Mouse (Mus musculus): ENCODE results near the gene Ms4a12.

DNA sequence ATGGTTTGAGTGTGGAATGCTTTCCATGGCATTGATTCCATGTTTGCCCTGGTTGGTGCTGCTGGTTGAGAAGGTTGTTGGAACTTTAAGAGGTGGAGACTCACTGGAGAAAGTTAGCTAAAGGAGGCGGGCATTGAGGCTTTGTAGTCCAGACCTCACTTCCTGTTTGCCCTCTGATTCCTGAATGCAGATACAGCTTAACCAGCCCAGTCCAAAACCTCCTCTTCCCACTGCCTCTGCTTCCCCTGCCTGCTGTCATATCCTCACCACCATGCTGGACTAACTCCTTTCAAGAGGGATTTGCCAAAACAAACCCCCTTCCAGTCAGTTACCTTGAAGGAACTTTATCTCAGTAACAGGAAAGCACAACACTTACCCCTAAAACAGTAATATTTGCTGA lies 39.7 kb downstream of the Ms4a12 start:
- TF ChIP-seq EP300 (IDR thresholded peaks at IDR 0.05; ENCODE audit: insufficient read depth, low read depth, low read length) (no peak), CTCF (IDR thresholded peaks at IDR 0.05) (no peak)

All from heart, adult 2 months (tissue).